Mouse (Mus musculus) megakaryocyte progenitor cell, adult 5-6 weeks (primary cell): ENCODE data around the gene Msh6. TPM values are rescaled to one million over a fixed set of nuclear protein-coding genes. Genes with fewer than 3 reads are reported as not detected.
"Not testable (repeated sequence)": the region's sequence is repeated elsewhere in the genome, so short reads cannot be mapped to it uniquely, and the experiment has no call there.

Experiments used
- ATAC-seq: replicated peaks from 2 replicates; pipeline ENCODE4 v1.8.0; 2016; ENCODE audit warnings: mild to moderate bottlenecking, moderate TSS enrichment, inconsistent platforms; ENCODE audit not compliant: poor library complexity
- total RNA-seq, 2 experiments: library from RNA; stranded (forward) in 1 of 2; stranded (reverse) in 1 of 2; fragments of 157-497, 149-512 nt in 1 of 2; fragments of 200-1000 nt in 1 of 2; gene quantifications; 2 replicates each; pipeline versions ENCODE4 v1.2.3 to v1.2.4; 2015 to 2017

Gene Msh6
- total RNA-seq, 2 experiments from 2014 or later, result 57.0 to 84.1 TPM

- ATAC-seq, result not testable (repeated sequence)
These were observed 2.1 kb downstream of the Msh6 start for GRCm38 (mm10) chr17:87976927-87977326.

- not testable (repeated sequence) for ATAC-seq
These were observed 4.8 kb downstream of the Msh6 start for GRCm38 (mm10) chr17:87979696-87980095.

GRCm38 (mm10) chr17:87982112-87982511 lies 7.2 kb downstream of the Msh6 start:
- peak; percentile 56 for ATAC-seq

- no peak for ATAC-seq
These were observed 8.5 kb downstream of the Msh6 start for GRCm38 (mm10) chr17:87983313-87983712.

GRCm38 (mm10) chr17:87984440-87985214 lies 9.8 kb downstream of the Msh6 start:
- peak; percentile 81 for ATAC-seq

GRCm38 (mm10) chr17:87985916-87986315 lies 11.1 kb downstream of the Msh6 start:
- no peak for ATAC-seq

- ATAC-seq, result no peak
These were observed 12.6 kb downstream of the Msh6 start for GRCm38 (mm10) chr17:87987507-87987906.

GRCm38 (mm10) chr17:87992154-87992553 lies 17.3 kb downstream of the Msh6 start:
- no peak for ATAC-seq

- peak; percentile 26; the same call in 1 of the 2 replicates for ATAC-seq
These were observed 18.5 kb downstream of the Msh6 start for GRCm38 (mm10) chr17:87993338-87993737.

GRCm38 (mm10) chr17:87997808-87998207 lies 22.9 kb downstream of the Msh6 start:
- no peak for ATAC-seq

GRCm38 (mm10) chr17:88004892-88005291 lies 30.0 kb downstream of the Msh6 start:
- ATAC-seq, result no peak

GRCm38 (mm10) chr17:88006956-88007355 lies 32.1 kb downstream of the Msh6 start:
- ATAC-seq, result no peak

GRCm38 (mm10) chr17:88014456-88014855 lies 39.6 kb downstream of the Msh6 start:
- peak; percentile 55 for ATAC-seq

- not testable (repeated sequence) for ATAC-seq
These were observed 41.2 kb downstream of the Msh6 start for GRCm38 (mm10) chr17:88016027-88016426.

GRCm38 (mm10) chr17:88023924-88024323 lies 49.1 kb downstream of the Msh6 start:
- ATAC-seq, result no peak

GRCm38 (mm10) chr17:88025227-88025626 lies 50.4 kb downstream of the Msh6 start:
- ATAC-seq, result peak; percentile 92

GRCm38 (mm10) chr17:88029194-88029970 lies 54.5 kb downstream of the Msh6 start:
- no peak for ATAC-seq

- 0 out of 2 replicates have a peak, but pooled peaks have one; percentile 20 for ATAC-seq
These were observed 56.9 kb downstream of the Msh6 start for GRCm38 (mm10) chr17:88031755-88032154.

- ATAC-seq, result peak; percentile 82
These were observed 59.6 kb downstream of the Msh6 start for GRCm38 (mm10) chr17:88034418-88034817.
